Mouse (Mus musculus): ENCODE data around the gene Nuf2.

GRCm38 (mm10) chr1:169471185-169471584, 60.1 kb downstream of the Nuf2 start:
- no peak for TF ChIP-seq POLR2A (IDR thresholded peaks at IDR 0.05; ENCODE audit: extremely low read depth, insufficient read depth, low read length)
- no peak for TF ChIP-seq CTCF (IDR thresholded peaks at IDR 0.05; ENCODE audit: low read depth, low read length)

All from liver, adult 2 months (tissue).